Mouse (Mus musculus): ENCODE measurements at regions not wholly inside any gene's neighbourhood (a gene's known extent, or its start where the extent isn't known, plus 50 kb on each side); places are given as distances from the start of the nearest gene placed in this dataset.
A peak's percentile ranks its signal among the peaks of the same experiment; 100 is the strongest.

- DNase-seq = no peak
These were observed 642.3 kb downstream of the Actrt1 start for GRCm38 (mm10) chrX:46971116-46971515.

- no peak for DNase-seq
These were observed 670.2 kb downstream of the Actrt1 start for GRCm38 (mm10) chrX:46998961-46999360.

- no peak for DNase-seq
These were observed 680.7 kb downstream of the Actrt1 start for GRCm38 (mm10) chrX:47009476-47009875.

GRCm38 (mm10) chrX:47010087-47010486, 681.3 kb downstream of the Actrt1 start:
- no peak for DNase-seq

GRCm38 (mm10) chrX:47029777-47030176, 701.0 kb downstream of the Actrt1 start:
- DNase-seq = no peak

GRCm38 (mm10) chrX:47068476-47068875, 739.7 kb downstream of the Actrt1 start:
- DNase-seq = peak; percentile 3
